Mouse (Mus musculus): ENCODE measurements around the gene Ddx42. TPM values are rescaled to one million over a fixed set of nuclear protein-coding genes. Genes with fewer than 3 reads are reported as not detected.

Ddx42 gene
- polyA plus RNA-seq, 1 experiment from 2014 or later: 67.8 TPM

Other genes with a start within 250 kb of the Ddx42 start
- gene Ace, start 249.0 kb upstream of the Ddx42 start, polyA plus RNA-seq (2015; fragmentation: Nextera tagmentation; extraction: Ambion mirVana): 0.88 and 1.3 TPM in 2 replicates
- gene Ace3, start 222.3 kb upstream of the Ddx42 start, polyA plus RNA-seq (2015; fragmentation: Nextera tagmentation; extraction: Ambion mirVana): not detected in 2 replicates
- 1.5 TPM in 2 replicates for gene Kcnh6, start 208.8 kb upstream of the Ddx42 start, polyA plus RNA-seq (2015; fragmentation: Nextera tagmentation; extraction: Ambion mirVana)
- gene Dcaf7, start 180.1 kb upstream of the Ddx42 start, polyA plus RNA-seq (2015; fragmentation: Nextera tagmentation; extraction: Ambion mirVana): 44.0 and 48.3 TPM in 2 replicates
- gene Taco1, start 150.9 kb upstream of the Ddx42 start, polyA plus RNA-seq (2015; fragmentation: Nextera tagmentation; extraction: Ambion mirVana): 10.1 and 11.5 TPM in 2 replicates
- 13.6 and 16.9 TPM in 2 replicates for gene Map3k3, start 132.3 kb upstream of the Ddx42 start, polyA plus RNA-seq (2015; fragmentation: Nextera tagmentation; extraction: Ambion mirVana)
- 0.54 and 0.78 TPM in 2 replicates for gene Gm10840, start 56.1 kb upstream of the Ddx42 start, polyA plus RNA-seq (2015; fragmentation: Nextera tagmentation; extraction: Ambion mirVana)
- gene Limd2, start 56.1 kb upstream of the Ddx42 start, polyA plus RNA-seq (2015; fragmentation: Nextera tagmentation; extraction: Ambion mirVana): 968 and 1,023 TPM in 2 replicates
- gene Strada, start 14.8 kb upstream of the Ddx42 start, polyA plus RNA-seq (2015; fragmentation: Nextera tagmentation; extraction: Ambion mirVana): 18.9 and 21.6 TPM in 2 replicates
- 57.0 and 63.1 TPM in 2 replicates for gene Ccdc47, start 582 bp upstream of the Ddx42 start, polyA plus RNA-seq (2015; fragmentation: Nextera tagmentation; extraction: Ambion mirVana)
- 58.3 and 60.5 TPM in 2 replicates for gene Ftsj3, start 39.2 kb downstream of the Ddx42 start, polyA plus RNA-seq (2015; fragmentation: Nextera tagmentation; extraction: Ambion mirVana)
- gene Psmc5, start 39.2 kb downstream of the Ddx42 start, polyA plus RNA-seq (2015; fragmentation: Nextera tagmentation; extraction: Ambion mirVana): 260 and 266 TPM in 2 replicates
- gene Smarcd2, start 56.0 kb downstream of the Ddx42 start, polyA plus RNA-seq (2015; fragmentation: Nextera tagmentation; extraction: Ambion mirVana): 139 and 157 TPM in 2 replicates
- gene Tcam1, start 59.7 kb downstream of the Ddx42 start, polyA plus RNA-seq (2015; fragmentation: Nextera tagmentation; extraction: Ambion mirVana): 0.40 and 0.54 TPM in 2 replicates
- gene Gh, start 84.9 kb downstream of the Ddx42 start, polyA plus RNA-seq (2015; fragmentation: Nextera tagmentation; extraction: Ambion mirVana): 0.38 and 0.75 TPM in 2 replicates
- gene Cd79b, start 97.8 kb downstream of the Ddx42 start, polyA plus RNA-seq (2015; fragmentation: Nextera tagmentation; extraction: Ambion mirVana): 38.5 and 39.6 TPM in 2 replicates
- gene Scn4a, start 136.4 kb downstream of the Ddx42 start, polyA plus RNA-seq (2015; fragmentation: Nextera tagmentation; extraction: Ambion mirVana): 0.04 TPM in 1 of 2 replicates, not detected in the other
- 31.2 and 33.1 TPM in 2 replicates for gene Prr29, start 148.5 kb downstream of the Ddx42 start, polyA plus RNA-seq (2015; fragmentation: Nextera tagmentation; extraction: Ambion mirVana)
- 123 and 124 TPM in 2 replicates for gene Icam2, start 171.1 kb downstream of the Ddx42 start, polyA plus RNA-seq (2015; fragmentation: Nextera tagmentation; extraction: Ambion mirVana)